Comparison of ENCODE assay signal across 21 mouse cellular contexts in the genomic region with DNA sequence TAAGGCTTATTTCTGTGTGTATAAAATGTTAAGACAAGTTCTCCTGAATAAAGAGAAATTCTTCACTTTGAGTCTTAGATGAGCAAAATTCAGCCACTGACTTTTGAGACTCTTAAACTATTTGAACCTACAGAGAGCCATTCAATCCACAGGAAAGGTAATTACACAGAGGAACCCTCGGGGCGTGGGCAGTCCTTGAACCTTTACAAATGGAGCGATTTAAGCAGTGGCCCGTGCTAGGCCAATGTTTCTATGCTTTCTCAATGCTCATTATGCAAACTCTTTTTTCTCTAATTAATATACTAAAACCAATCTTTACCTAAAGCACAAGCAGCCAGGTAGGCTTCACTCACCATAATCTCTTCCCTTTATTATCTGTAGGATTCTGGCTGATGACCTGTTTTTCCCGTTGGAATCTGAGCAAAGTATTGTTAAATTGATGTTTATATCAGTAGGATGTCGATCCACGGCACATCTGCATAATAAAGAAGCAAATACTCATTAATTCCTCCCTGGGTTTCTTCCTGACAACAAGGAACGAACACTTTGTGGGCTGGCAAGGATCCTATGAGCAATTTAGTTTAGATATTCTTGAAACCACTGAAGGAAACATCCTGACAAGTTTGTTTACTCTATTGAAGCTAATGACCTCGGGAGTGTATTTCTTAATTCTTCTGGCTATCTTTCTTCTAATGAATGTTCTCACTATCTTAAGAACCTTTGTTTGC.
DNase-seq lines count a peak whose midpoint lies in the region; ATAC-seq and TF ChIP-seq lines count a peak whose summit lies in the region.
"Had no signal": no experiment of that assay in that cellular context is flagged by ENCODE, and none has a peak within 500 bp of the region (broad histone marks: within the 10 kb centered on the region; RNA-seq: fewer than 3 reads in every experiment).

No protein-coding gene starts in this region.

- H3K9ac ChIP-seq in hindbrain, embryonic 11.5 days (ENCODE audit: low read depth, low read length) = no peak overlapping the region
- H3K9ac ChIP-seq in hindbrain, postnatal 0 days (replicated peaks; ENCODE audit: low read length) = no peak overlapping the region
- H3K9ac ChIP-seq in forebrain, embryonic 13.5 days = no peak overlapping the region
- H3K9ac ChIP-seq: heart, embryonic 13.5 days; hindbrain, embryonic 15.5 days had no signal

- H3K36me3 ChIP-seq in hindbrain, embryonic 11.5 days (ENCODE audit: control insufficient read depth, insufficient read depth, low read length) = no peaks in the 10 kb centered on the region
- no peaks in the 10 kb centered on the region for H3K36me3 ChIP-seq in hindbrain, postnatal 0 days (ENCODE audit: insufficient read depth, low read length)
- H3K36me3 ChIP-seq in forebrain, embryonic 13.5 days (ENCODE audit: poor library complexity, severe bottlenecking) = no peaks in the 10 kb centered on the region
- H3K36me3 ChIP-seq: heart, embryonic 13.5 days; hindbrain, embryonic 15.5 days had no signal

- ATAC-seq in hindbrain, embryonic 11.5 days (ENCODE audit: low FRiP score) = no peak
- no peak for ATAC-seq in hindbrain, postnatal 0 days
- ATAC-seq in forebrain, embryonic 13.5 days = peak; percentile 72
- ATAC-seq: CD4-positive, CD25-positive, alpha-beta regulatory T cell, adult 4 months had no signal

- WGBS in hindbrain, embryonic 11.5 days = 55% methylated on average over 9 of the region's 9 CpGs
- WGBS in hindbrain, postnatal 0 days = 36% methylated on average over 9 of the region's 9 CpGs
- WGBS in forebrain, embryonic 13.5 days = 15% methylated on average over 9 of the region's 9 CpGs

- H3K4me3 ChIP-seq in hindbrain, embryonic 11.5 days (ENCODE audit: low read depth, low read length) = no peak overlapping the region
- no peak overlapping the region for H3K4me3 ChIP-seq in hindbrain, postnatal 0 days (ENCODE audit: low read length)
- no peak overlapping the region for H3K4me3 ChIP-seq in forebrain, embryonic 13.5 days
- H3K4me3 ChIP-seq: heart, embryonic 13.5 days; hindbrain, embryonic 15.5 days had no signal

- DNase-seq in hindbrain, embryonic 11.5 days (ENCODE audit: low spot score) = peak; percentile 11
- DNase-seq in hindbrain, postnatal 0 days (ENCODE audit: low spot score) = no peak
- DNase-seq in lung, postnatal 10 days = peak; percentile 9
- no peak for DNase-seq in lung, postnatal 14 days
- no peak for DNase-seq in adipocyte (ENCODE audit: low spot score)
- no peak for DNase-seq in right cerebral cortex, postnatal 4 days
- DNase-seq: adrenal gland, postnatal 14 days; cerebellum, adult 11-12 months; cerebellum, postnatal 10 days; heart, postnatal 10 days; kidney, adult 8-10 months; midbrain, embryonic 14.5 days; right cerebral cortex, postnatal 25 days; spleen, adult 18-20 months; thymus, postnatal 14 days had no signal

- H3K4me1 ChIP-seq in hindbrain, embryonic 11.5 days (replicated peaks; ENCODE audit: control insufficient read depth, insufficient read depth, low read length) = no peaks in the 10 kb centered on the region
- no peaks in the 10 kb centered on the region for H3K4me1 ChIP-seq in hindbrain, postnatal 0 days (ENCODE audit: insufficient read depth, low read length)
- H3K4me1 ChIP-seq in forebrain, embryonic 13.5 days = 0 out of 2 replicates have a peak, but pooled peaks cover 8% of the 10 kb centered on the region
- H3K4me1 ChIP-seq: heart, embryonic 13.5 days had no signal

- TF ChIP-seq CTCF in hindbrain, postnatal 0 days (IDR thresholded peaks at IDR 0.05; ENCODE audit: low read depth) = no peak

- H3K4me2 ChIP-seq in hindbrain, embryonic 11.5 days (replicated peaks; ENCODE audit: low read depth, low read length) = no peak overlapping the region
- H3K4me2 ChIP-seq in hindbrain, postnatal 0 days (ENCODE audit: low read depth, low read length) = no peak overlapping the region
- no peak overlapping the region for H3K4me2 ChIP-seq in forebrain, embryonic 13.5 days
- H3K4me2 ChIP-seq: heart, embryonic 13.5 days; hindbrain, embryonic 15.5 days; liver, embryonic 11.5 days had no signal

- H3K9me3 ChIP-seq in hindbrain, embryonic 11.5 days (ENCODE audit: control insufficient read depth, low read length) = no peaks in the 10 kb centered on the region
- H3K9me3 ChIP-seq in hindbrain, postnatal 0 days (ENCODE audit: low read length) = no peaks in the 10 kb centered on the region
- H3K9me3 ChIP-seq in forebrain, embryonic 13.5 days (replicated peaks) = no peaks in the 10 kb centered on the region
- H3K9me3 ChIP-seq: heart, embryonic 13.5 days; hindbrain, embryonic 15.5 days had no signal

- no peak overlapping the region for H3K27ac ChIP-seq in hindbrain, embryonic 11.5 days (ENCODE audit: low read depth, low read length)
- no peak overlapping the region for H3K27ac ChIP-seq in hindbrain, postnatal 0 days
- no peak overlapping the region for H3K27ac ChIP-seq in forebrain, embryonic 13.5 days
- H3K27ac ChIP-seq: heart, embryonic 13.5 days; hindbrain, embryonic 15.5 days; kidney, postnatal 0 days had no signal

- no peaks in the 10 kb centered on the region for H3K27me3 ChIP-seq in hindbrain, embryonic 11.5 days (ENCODE audit: control insufficient read depth, insufficient read depth, low read length)
- H3K27me3 ChIP-seq in hindbrain, postnatal 0 days (ENCODE audit: insufficient read depth, low read length) = no peaks in the 10 kb centered on the region
- no peaks in the 10 kb centered on the region for H3K27me3 ChIP-seq in forebrain, embryonic 13.5 days
- H3K27me3 ChIP-seq: heart, embryonic 13.5 days; hindbrain, embryonic 15.5 days had no signal

Comparison
In these comparisons a context has a peak if more than half of its experiments do, and no peak if none do; other contexts are left out.
1. DNase-seq: peak in hindbrain, embryonic 11.5 days (single experiment) and lung, postnatal 10 days (single experiment); none in hindbrain, postnatal 0 days (single experiment), lung, postnatal 14 days (single experiment), adipocyte (single experiment) and right cerebral cortex, postnatal 4 days (single experiment).